Mouse (Mus musculus) left cerebral cortex, adult 9 months (tissue): Measurements from ENCODE around the gene Prr13.

ENCODE experiments used
- DNase-seq, 2 experiments: peaks; one replicate each; pipeline ENCODE4 v3.0.0; 2022; ENCODE audit warnings: low spot score in 2 of 2

The Prr13 gene

DNA sequence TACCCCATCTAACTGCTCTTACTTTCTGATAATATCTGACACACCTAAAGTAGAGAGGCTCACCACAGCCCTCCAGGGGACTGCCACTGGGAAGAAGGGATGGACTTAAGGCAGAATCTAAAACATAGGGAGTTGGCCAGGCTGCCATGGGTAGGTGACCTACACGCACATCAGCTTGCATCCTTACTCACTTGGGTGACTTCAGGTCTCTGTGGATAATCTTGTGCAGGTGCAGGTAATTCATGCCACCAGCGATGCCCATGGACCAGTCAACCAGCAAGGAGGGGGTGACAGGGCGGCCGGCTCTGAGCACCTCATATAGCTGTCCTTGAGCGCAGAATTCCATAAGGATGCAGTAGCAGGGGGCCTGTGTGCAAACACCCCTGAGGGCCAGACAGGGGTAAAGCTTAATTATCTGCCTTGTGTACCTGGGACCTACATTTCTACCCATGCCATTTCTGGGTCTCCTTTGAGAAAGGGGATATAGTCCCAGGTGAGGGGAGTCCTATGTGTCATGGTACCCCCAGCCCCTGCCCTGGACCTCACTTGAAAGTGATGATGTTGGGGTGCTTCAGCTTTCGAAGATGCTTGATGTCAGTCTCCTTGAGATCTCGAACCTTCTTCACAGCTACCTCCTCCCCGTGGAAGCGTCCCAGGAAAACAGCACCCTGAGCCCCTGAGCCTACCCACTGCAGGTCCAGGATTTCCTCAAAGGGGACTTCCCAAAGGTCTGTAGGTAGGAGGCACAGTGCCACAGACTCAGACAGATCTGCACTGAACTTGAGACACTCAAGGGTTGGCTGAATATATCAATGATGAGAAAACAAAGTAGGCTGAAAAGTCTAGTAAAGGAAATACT, 45.3 kb downstream of the Prr13 start:
- no peak for DNase-seq

DNA sequence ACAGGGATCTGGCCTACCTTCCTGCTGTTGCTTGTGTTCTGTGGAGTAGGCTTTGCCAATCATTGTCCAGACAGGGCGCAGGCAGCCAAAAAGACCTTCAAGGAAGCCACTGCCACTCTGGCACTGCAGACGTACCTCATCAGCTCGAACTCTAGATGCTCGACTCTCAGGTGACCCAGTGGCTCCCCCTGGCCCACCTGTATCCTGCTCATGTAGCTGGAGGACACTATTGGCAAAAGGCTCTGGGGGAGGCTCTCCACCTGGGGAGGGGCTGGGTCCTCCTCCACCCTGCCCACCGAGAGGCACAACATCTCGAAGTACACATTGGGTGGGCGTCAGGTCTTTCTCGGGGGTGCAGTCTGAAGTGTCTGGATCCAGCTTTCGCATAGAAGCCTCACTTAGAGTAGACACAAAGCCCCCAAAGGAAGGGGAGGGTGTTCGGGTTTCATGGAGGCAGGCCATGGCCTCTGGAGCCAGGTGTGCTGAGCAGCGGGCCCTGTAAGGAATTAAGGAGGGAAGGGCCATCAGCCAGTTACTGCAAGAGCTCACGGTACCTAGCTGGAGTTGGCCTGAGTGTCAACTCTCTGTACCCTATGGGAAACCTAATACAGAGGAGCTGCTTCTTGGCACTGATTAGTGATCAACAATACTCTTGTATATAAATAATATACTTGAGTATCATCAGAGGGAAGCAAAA, 46.4 kb downstream of the Prr13 start:
- no peak for DNase-seq

DNA sequence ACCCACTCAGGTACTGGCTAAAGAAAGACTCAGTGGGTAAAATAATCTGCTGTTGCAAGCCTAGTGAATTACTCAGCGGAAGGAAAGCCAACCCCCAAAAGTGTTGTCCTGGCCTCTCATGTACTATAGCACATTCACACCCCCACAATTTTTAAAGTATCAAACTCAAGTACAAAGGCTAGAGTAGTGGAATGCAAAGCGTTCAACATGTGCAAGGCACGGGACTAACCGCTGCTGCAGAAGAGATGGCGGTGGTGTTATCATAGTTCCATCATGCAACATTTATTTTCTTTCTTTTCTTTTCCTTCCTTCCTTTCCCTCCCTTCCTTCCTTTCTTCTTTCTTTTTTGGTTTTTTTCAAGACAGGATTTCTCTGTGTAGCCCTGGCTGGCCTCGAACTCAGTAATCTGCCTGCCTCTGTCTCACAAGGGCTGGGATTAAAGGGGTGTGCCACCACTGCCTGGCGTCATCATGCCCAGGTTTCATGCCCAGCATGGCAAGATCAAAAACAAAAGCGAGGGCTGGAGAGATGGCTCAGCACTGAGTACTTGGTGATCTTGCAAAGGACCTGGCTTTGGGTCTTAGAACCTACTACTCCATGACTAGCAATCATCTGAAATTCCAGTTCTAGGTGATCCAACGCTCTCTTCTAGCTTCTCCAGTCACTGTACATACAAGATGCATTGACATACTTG, 47.1 kb downstream of the Prr13 start:
- DNase-seq = no peak

DNA sequence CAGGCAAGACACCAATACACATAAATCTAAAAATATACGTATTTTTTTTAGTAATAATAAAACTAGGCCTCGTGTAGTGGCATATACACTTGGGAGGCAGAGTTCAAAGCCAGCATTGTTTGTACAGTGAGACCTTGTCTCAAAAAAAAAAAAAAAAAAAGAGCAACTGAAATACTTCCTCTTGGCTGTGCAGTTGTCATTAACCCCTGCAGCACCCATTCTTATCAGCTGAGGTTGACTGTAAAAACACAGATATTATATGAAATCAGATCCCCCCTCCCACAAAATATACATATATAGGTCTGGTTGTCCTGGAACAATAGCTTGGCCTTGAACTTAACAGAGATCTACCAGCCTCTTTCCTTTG, 47.6 kb downstream of the Prr13 start:
- no peak for DNase-seq

DNA sequence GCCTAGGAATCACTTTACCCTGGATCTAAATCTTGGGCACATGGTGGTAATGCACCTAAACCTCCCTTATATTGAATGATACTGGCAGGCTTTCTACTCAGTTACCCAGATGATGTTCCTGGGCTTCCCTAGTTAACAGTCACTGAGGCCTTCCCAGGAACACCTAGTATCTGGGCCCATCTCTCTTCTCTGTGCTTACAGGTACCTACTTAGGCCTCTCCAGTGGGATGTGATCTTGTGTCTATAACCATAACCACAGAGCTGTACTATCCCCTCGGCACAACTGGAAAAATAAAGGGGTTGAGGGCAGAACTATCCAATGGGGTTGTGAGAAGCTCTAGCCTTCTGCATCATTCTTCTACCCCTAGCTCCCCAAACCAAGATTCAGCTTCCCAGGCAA, 48.0 kb downstream of the Prr13 start:
- DNase-seq = no peak

DNA sequence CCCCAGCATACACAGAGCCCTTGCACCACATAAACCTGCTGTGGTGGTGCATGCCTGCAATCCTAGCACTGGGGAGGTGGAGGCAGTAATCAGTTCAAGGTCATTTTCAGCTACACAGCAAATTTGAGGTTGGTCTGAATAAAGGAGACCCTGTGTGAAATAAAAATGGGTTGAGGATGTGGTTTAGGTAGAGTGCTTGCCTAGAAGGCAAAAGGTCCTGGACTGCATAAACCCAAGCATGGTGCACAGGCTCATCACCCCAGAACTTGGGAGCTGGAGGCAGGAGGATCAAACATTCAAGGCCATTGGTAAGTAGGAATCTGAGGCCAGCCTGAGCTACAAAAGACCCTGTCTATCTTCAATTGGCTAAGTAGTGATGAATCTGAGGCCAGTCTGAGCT, 48.7 kb downstream of the Prr13 start:
- DNase-seq = no peak

DNA sequence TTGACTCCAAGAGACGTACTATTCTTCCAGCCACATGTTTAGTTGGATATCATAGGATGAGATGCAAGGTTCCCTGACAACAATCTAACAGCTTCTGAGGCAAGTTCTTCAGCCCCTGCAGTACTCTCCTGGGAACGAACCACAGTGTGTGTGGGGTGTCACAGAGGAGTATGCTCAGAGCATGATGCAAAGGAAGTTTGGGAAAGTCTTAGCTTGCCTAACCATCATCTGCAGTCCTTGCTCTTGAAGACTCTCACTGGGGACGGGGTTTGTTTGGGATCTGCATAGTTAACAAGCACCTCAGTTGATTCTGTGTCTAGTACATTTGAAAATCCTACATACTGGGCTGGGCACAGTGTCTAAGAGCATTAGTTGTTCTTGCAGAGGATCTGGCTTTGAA, 49.5 kb downstream of the Prr13 start:
- DNase-seq = no peak

DNA sequence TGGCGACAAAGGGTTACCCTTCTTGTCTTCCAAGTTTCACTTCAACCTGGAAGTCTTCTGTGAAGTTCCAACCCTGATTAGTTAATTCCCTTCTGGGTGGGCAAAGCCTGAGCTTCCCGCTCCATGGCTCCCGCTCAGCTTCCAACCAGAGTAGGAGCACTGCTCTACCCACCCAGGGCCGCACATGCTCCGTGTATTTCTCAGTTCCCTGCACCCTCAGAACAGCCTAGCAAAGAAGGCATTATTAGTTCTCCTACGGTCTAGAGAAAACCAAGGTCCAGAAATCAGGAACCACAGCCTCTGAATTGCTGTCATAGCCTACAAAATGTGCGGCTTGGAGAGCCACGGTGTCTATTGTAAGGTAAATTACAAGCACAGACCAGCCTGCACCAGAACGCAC, 51.3 kb downstream of the Prr13 start:
- DNase-seq = no peak

DNA sequence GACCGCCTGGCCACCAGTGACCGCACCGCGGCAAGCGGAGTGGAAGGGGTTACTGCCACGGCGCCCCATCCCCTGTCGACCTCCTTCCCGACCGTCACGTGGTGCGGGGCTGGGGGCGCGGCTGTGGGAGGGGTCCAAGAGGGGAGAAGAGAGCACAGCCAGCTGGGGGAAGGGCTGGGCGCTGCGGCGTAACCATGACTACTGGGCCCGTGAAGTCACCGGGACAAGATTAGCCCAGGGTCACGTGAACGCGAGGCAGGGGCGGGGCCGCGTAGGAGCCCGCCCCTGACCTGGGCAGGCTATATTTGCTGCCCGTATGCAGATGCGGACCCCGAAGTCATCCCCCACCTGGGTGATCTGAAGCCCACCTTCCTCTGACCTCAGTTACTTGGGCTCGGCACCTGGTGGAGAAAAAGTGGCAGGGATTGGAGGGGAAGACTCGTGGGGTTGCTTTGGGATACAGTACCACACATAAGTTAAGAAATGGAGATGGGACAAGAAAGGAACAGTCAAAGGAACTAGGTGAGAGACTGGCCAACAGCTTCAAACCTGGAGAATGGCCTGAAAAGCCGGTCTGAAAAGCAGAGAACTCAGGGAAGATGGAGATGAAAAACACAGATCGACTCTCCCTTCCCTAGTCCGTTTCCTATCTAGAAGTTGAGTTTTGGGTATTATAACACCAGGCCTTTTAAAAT, 51.9 kb downstream of the Prr13 start:
- DNase-seq = peak; percentile 78 to 86

DNA sequence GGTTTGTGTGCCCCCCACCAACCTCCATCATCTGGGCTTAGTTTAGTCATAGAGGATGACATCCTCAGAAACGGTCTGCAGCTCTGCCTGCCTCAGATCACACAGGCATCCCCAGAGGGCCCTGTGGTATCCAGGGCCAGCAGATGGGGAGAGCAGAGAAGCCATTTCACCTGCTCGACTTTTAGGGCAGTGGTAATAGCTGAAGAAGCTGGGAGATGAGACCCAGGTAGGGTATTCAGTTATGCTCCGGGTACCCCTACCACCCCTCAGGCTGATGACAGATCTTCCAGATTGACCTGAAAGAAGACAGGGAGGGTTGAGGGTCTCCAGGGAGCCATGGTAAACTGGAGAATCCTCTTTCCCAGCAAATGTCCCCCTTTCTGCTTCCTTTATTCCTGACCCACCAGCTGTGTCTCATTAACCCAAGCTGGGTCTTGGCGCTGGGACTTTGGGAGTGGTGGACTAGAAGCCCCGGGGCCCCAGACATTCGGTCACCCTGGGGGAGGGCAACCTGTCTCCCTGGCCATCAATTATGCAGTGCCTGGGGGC, 52.5 kb downstream of the Prr13 start:
- no peak for DNase-seq

DNA sequence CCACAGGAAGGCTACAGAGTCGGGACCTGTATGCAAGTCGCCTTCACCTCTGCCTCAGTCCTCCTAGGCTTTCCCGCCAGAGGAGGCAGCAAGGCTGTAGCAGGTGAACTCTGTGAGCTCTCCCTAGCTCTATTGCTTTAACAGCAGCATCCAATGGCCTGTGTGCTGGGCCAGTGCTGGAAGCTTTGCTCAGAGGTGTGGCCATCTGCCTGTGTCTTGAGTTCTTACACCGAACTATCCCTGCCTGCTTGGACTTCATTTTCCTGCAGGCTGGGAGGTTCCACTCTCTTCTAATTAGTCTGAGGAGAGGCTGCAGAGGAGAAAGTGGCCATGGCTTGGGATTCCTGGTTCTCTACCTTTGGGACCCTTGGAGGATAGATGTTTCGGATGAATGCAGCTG, 53.2 kb downstream of the Prr13 start:
- no peak for DNase-seq
